Mouse (Mus musculus) hindbrain, embryonic 11.5 days (tissue): ENCODE measurements around the gene Lsamp. TPM values are rescaled to one million over a fixed set of nuclear protein-coding genes. Genes with fewer than 3 reads are reported as not detected.

Source experiments
- ATAC-seq: fragments of 200-750 bp; cut with Nextera tagmentation; 2 replicates; pipeline ENCODE4 v1.8.0; 2017; ENCODE audit warnings: mild to moderate bottlenecking, moderate TSS enrichment, moderate library complexity; ENCODE audit not compliant: low FRiP score
- DNase-seq: peaks from one replicate; pipeline ENCODE4 v3.0.0-alpha.2; 2015; ENCODE audit warnings: low spot score
- H3K27ac ChIP-seq: fragments of 300-500 bp; sonication (generic); 2 replicates; pipeline ENCODE4 v1.5.1; 2014; ENCODE audit warnings: mild to moderate bottlenecking, low read depth, low read length
- H3K27me3 ChIP-seq: fragments of 300-500 bp; sonication (generic); 2 replicates; pipeline ENCODE4 v1.6.1; 2014; ENCODE audit warnings: mild to moderate bottlenecking, low read length, moderate library complexity, mixed read lengths; ENCODE audit not compliant: control insufficient read depth, insufficient read depth
- H3K36me3 ChIP-seq: fragments of 300-500 bp; sonication (generic); 2 replicates; pipeline ENCODE4 v1.6.1; 2014; ENCODE audit warnings: mild to moderate bottlenecking, low read length, moderate library complexity, mixed read lengths; ENCODE audit not compliant: control insufficient read depth, insufficient read depth
- H3K4me1 ChIP-seq: fragments of 300-500 bp; sonication (generic); replicated peaks from 2 replicates; pipeline ENCODE4 v1.6.1; 2014; ENCODE audit warnings: low read length, mixed read lengths; ENCODE audit not compliant: control insufficient read depth, insufficient read depth
- H3K4me2 ChIP-seq: fragments of 300-500 bp; sonication (generic); replicated peaks from 2 replicates; pipeline ENCODE4 v1.6.1; 2014; ENCODE audit warnings: mild to moderate bottlenecking, low read depth, low read length
- H3K4me3 ChIP-seq: fragments of 300-500 bp; sonication (generic); 2 replicates; pipeline ENCODE4 v1.5.1; 2014; ENCODE audit warnings: low read depth, low read length
- H3K9ac ChIP-seq: fragments of 300-500 bp; sonication (generic); 2 replicates; pipeline ENCODE4 v1.6.1; 2014; ENCODE audit warnings: low read depth, low read length
- H3K9me3 ChIP-seq: fragments of 300-500 bp; sonication (generic); 2 replicates; pipeline ENCODE4 v1.6.1; 2016; ENCODE audit warnings: low read length; ENCODE audit not compliant: control insufficient read depth
- WGBS: fragments of 180-500 bp; shearing (Covaris S2); extraction: QIAGEN DNeasy Blood & Tissue Kit; methylation state at CpG from one replicate; pipeline ENCODE4 v1.1.7; 2014; 5-methylcytosine and 5-hydroxymethylcytosine counted together
- polyA plus RNA-seq: library from polyadenylated mRNA; unstranded; fragments of >200 nt; fragmentation: Nextera tagmentation; extraction: Ambion mirVana; gene quantifications from 2 replicates; pipeline ENCODE4 v1.2.1, GENCODE M21; 2014

Lsamp gene
- polyA plus RNA-seq, 1 experiment from 2014 or later, result 16.3 TPM

GRCm38 (mm10) chr16:41938258-41938657 is 1954.1 kb downstream of the Lsamp start:
- no peak for DNase-seq
- no peak overlapping the region for H3K27ac ChIP-seq
- no peaks in the 10 kb centered on the region for H3K9me3 ChIP-seq
- H3K4me3 ChIP-seq, result no peak overlapping the region
- 94% methylated on average over 5 of the region's 5 CpGs for WGBS
- ATAC-seq, result no peak
- no peaks in the 10 kb centered on the region for H3K4me1 ChIP-seq
- H3K4me2 ChIP-seq, result no peak overlapping the region
- no peaks in the 10 kb centered on the region for H3K36me3 ChIP-seq
- H3K27me3 ChIP-seq, result no peaks in the 10 kb centered on the region
- no peak overlapping the region for H3K9ac ChIP-seq

GRCm38 (mm10) chr16:41941591-41942315 is 1957.6 kb downstream of the Lsamp start:
- Histone ChIP-seq H3K9ac (no peak overlapping the region), H3K9me3 (no peaks in the 10 kb centered on the region), H3K4me2 (no peak overlapping the region), H3K27me3 (no peaks in the 10 kb centered on the region), H3K27ac (no peak overlapping the region), H3K4me1 (no peaks in the 10 kb centered on the region), H3K4me3 (no peak overlapping the region), H3K36me3 (no peaks in the 10 kb centered on the region)
- 85% methylated on average over 7 of the region's 7 CpGs for WGBS
- DNase-seq (no peak), ATAC-seq (no peak)

- Histone ChIP-seq H3K36me3 (no peaks in the 10 kb centered on the region), H3K9me3 (no peaks in the 10 kb centered on the region), H3K9ac (no peak overlapping the region), H3K27ac (no peak overlapping the region), H3K4me2 (no peak overlapping the region), H3K4me1 (no peaks in the 10 kb centered on the region), H3K27me3 (no peaks in the 10 kb centered on the region), H3K4me3 (no peak overlapping the region)
- DNase-seq (no peak), ATAC-seq (no peak)
- WGBS, result 100% methylated on average over 3 of the region's 3 CpGs
Measured at GRCm38 (mm10) chr16:41957811-41958210, 1973.7 kb downstream of the Lsamp start.

- no peak for DNase-seq
- H3K36me3 ChIP-seq, result no peaks in the 10 kb centered on the region
- H3K4me2 ChIP-seq, result no peak overlapping the region
- 80% methylated on average over 1 of the region's 1 CpGs for WGBS
- no peaks in the 10 kb centered on the region for H3K9me3 ChIP-seq
- no peak overlapping the region for H3K4me3 ChIP-seq
- H3K4me1 ChIP-seq, result no peaks in the 10 kb centered on the region
- H3K9ac ChIP-seq, result no peak overlapping the region
- H3K27ac ChIP-seq, result no peak overlapping the region
- no peak for ATAC-seq
- no peaks in the 10 kb centered on the region for H3K27me3 ChIP-seq
Measured at GRCm38 (mm10) chr16:41965636-41966035, 1981.5 kb downstream of the Lsamp start.

- no peak overlapping the region for H3K27ac ChIP-seq
- no peak overlapping the region for H3K4me3 ChIP-seq
- no peaks in the 10 kb centered on the region for H3K36me3 ChIP-seq
- ATAC-seq (no peak), DNase-seq (no peak)
- no peaks in the 10 kb centered on the region for H3K27me3 ChIP-seq
- H3K4me1 ChIP-seq, result no peaks in the 10 kb centered on the region
- H3K4me2 ChIP-seq, result no peak overlapping the region
- 74% methylated on average over 2 of the region's 2 CpGs for WGBS
- H3K9ac ChIP-seq, result no peak overlapping the region
- H3K9me3 ChIP-seq, result no peaks in the 10 kb centered on the region
Measured at GRCm38 (mm10) chr16:41969215-41969614, 1985.1 kb downstream of the Lsamp start.

- H3K9me3 ChIP-seq, result no peaks in the 10 kb centered on the region
- H3K4me1 ChIP-seq, result no peaks in the 10 kb centered on the region
- H3K36me3 ChIP-seq, result no peaks in the 10 kb centered on the region
- WGBS, result 70% methylated on average over 2 of the region's 2 CpGs
- no peaks in the 10 kb centered on the region for H3K27me3 ChIP-seq
- no peak overlapping the region for H3K4me2 ChIP-seq
- H3K27ac ChIP-seq, result no peak overlapping the region
- DNase-seq (peak; percentile 3), ATAC-seq (no peak)
- no peak overlapping the region for H3K9ac ChIP-seq
- no peak overlapping the region for H3K4me3 ChIP-seq
Measured at GRCm38 (mm10) chr16:41974866-41975719, 1990.9 kb downstream of the Lsamp start.

GRCm38 (mm10) chr16:41976897-41977296 is 1992.7 kb downstream of the Lsamp start:
- WGBS, result 82% methylated on average over 5 of the region's 5 CpGs
- no peak overlapping the region for H3K4me3 ChIP-seq
- H3K27me3 ChIP-seq, result no peaks in the 10 kb centered on the region
- no peaks in the 10 kb centered on the region for H3K9me3 ChIP-seq
- no peak overlapping the region for H3K27ac ChIP-seq
- DNase-seq, result no peak
- no peaks in the 10 kb centered on the region for H3K4me1 ChIP-seq
- no peak overlapping the region for H3K4me2 ChIP-seq
- no peak overlapping the region for H3K9ac ChIP-seq
- no peak for ATAC-seq
- no peaks in the 10 kb centered on the region for H3K36me3 ChIP-seq

GRCm38 (mm10) chr16:41996956-41997355 is 2012.8 kb downstream of the Lsamp start:
- Histone ChIP-seq H3K27ac (no peak overlapping the region), H3K9me3 (no peaks in the 10 kb centered on the region), H3K4me3 (no peak overlapping the region), H3K9ac (no peak overlapping the region), H3K4me2 (no peak overlapping the region), H3K4me1 (no peaks in the 10 kb centered on the region), H3K36me3 (no peaks in the 10 kb centered on the region), H3K27me3 (no peaks in the 10 kb centered on the region)
- no peak for DNase-seq
- no peak for ATAC-seq
- 78% methylated on average over 1 of the region's 1 CpGs for WGBS

- no peaks in the 10 kb centered on the region for H3K9me3 ChIP-seq
- no peak overlapping the region for H3K4me3 ChIP-seq
- H3K36me3 ChIP-seq, result no peaks in the 10 kb centered on the region
- no peak overlapping the region for H3K9ac ChIP-seq
- no peak for ATAC-seq
- no peaks in the 10 kb centered on the region for H3K4me1 ChIP-seq
- H3K4me2 ChIP-seq, result no peak overlapping the region
- H3K27ac ChIP-seq, result no peak overlapping the region
- 95% methylated on average over 5 of the region's 5 CpGs for WGBS
- DNase-seq, result no peak
- H3K27me3 ChIP-seq, result no peaks in the 10 kb centered on the region
Measured at GRCm38 (mm10) chr16:42002925-42003324, 2018.8 kb downstream of the Lsamp start.
